Mouse (Mus musculus) gastrocnemius, postnatal 14 days (tissue): ENCODE data around the gene Tent5b. TPM values are rescaled to one million over a fixed set of nuclear protein-coding genes. Genes with fewer than 3 reads are reported as not detected.

Experiments used
- total RNA-seq, 2 experiments: library from RNA; stranded (reverse); gene quantifications; 2 replicates each; pipeline ENCODE4 v1.2.3; 2021

Tent5b gene
- total RNA-seq, 2 experiments from 2014 or later, result 0.21 to 1.0 TPM

Other genes with a start within 250 kb of the Tent5b start
- gene Map3k6, start 239.3 kb upstream of the Tent5b start, total RNA-seq, result 10 to 100 TPM in 1 of 2 experiments, 1 to 10 TPM in 1; 4.0 to 15.3 TPM
- under 1 TPM; 0.49 to 0.62 TPM for gene Sytl1, start 217.0 kb upstream of the Tent5b start, total RNA-seq
- 10 to 100 TPM; 21.1 to 22.6 TPM for gene Tmem222, start 202.3 kb upstream of the Tent5b start, total RNA-seq
- gene Wdtc1, start 126.7 kb upstream of the Tent5b start, total RNA-seq, result 10 to 100 TPM; 49.4 to 54.9 TPM
- 10 to 100 TPM in 1 of 2 experiments, 1 to 10 TPM in 1; 10.0 to 12.8 TPM for gene Slc9a1, start 110.4 kb upstream of the Tent5b start, total RNA-seq
- 1 to 10 TPM; 1.1 to 1.7 TPM for gene Trnp1, start 18.4 kb downstream of the Tent5b start, total RNA-seq
- gene Kdf1, start 38.8 kb downstream of the Tent5b start, total RNA-seq, result not detected
- 10 to 100 TPM; 49.4 to 51.3 TPM for gene Nudc, start 65.9 kb downstream of the Tent5b start, total RNA-seq
- gene Nr0b2, start 73.2 kb downstream of the Tent5b start, total RNA-seq, result not detected
- gene Gpatch3, start 94.6 kb downstream of the Tent5b start, total RNA-seq, result 1 to 10 TPM; 2.3 to 4.2 TPM
- gene Gpn2, start 104.2 kb downstream of the Tent5b start, total RNA-seq, result 1 to 10 TPM; 5.1 to 5.4 TPM
- 1 to 10 TPM; 1.4 to 1.6 TPM for gene Sfn, start 122.0 kb downstream of the Tent5b start, total RNA-seq
- gene Zdhhc18, start 170.0 kb downstream of the Tent5b start, total RNA-seq, result 10 to 100 TPM; 18.2 to 26.4 TPM
- 1 to 10 TPM; 9.4 to 9.9 TPM for gene Pigv, start 192.5 kb downstream of the Tent5b start, total RNA-seq